Mouse (Mus musculus): ENCODE results near the gene Gli2.

Gene Gli2

DNA sequence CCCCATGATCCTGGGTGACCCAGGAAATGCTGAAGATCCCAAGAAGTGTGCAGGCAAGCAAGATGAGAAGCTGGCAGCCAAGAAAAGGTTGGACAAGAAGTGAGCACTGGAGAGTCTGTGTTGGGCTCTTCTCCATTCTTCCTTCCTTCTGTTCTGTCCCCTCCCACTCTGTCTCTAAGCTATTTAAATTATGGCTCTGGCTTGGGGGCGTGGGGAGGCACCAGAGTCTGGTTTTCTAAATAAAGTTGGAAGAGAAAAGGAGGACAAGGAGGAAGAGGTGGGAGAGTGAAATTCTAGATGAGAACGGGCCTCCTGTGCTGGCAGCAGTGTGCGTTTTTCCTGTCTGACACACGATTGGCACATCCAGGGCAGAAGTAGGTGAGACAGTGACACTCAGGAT is 243.1 kb downstream of the Gli2 start:
- no peak for DNase-seq (ENCODE audit: low read depth in 1 of 2, low spot score in 2 of 2)

DNA sequence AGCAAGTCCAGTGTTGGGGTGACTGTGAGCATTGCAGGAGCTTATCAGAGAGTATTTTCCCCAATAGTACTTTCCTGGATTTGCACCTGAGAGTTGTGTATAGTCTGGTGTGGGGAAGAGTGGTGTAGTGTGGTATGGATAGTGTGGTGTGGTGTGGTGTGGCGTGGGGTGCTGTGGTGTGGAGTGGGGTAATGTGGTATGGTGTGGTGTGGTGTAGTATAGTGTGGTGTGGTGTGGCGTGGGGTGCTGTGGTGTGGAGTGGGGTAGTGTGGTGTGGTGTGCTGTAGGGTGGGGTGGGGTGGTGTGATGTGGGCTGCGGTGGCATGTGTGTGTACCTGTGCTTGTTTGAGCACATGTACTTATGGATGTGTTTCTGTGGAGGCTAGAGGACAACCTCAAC is 246.7 kb downstream of the Gli2 start:
- no peak for DNase-seq (ENCODE audit: low read depth in 1 of 2, low spot score in 2 of 2)

DNA sequence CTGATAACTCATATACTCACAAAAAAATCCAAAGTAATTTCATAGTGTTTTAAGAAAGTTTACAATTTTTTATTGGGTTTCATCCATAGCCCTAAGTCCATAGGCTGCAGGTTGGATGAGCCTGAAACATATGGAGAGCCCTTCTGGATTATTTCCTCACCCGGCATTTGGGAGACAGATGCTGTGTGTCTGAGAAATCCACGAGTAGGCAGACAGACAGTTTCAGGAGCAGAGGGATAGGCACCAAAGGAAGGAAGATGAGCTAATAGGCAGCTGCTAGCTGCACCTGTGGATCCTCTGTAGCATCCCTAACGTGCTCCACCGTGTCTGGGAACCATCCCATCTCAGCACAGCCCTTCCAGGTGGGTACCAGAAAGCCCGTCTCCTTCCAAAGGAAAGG is 251.3 kb downstream of the Gli2 start:
- no peak for DNase-seq (ENCODE audit: low read depth in 1 of 2, low spot score in 2 of 2)

DNA sequence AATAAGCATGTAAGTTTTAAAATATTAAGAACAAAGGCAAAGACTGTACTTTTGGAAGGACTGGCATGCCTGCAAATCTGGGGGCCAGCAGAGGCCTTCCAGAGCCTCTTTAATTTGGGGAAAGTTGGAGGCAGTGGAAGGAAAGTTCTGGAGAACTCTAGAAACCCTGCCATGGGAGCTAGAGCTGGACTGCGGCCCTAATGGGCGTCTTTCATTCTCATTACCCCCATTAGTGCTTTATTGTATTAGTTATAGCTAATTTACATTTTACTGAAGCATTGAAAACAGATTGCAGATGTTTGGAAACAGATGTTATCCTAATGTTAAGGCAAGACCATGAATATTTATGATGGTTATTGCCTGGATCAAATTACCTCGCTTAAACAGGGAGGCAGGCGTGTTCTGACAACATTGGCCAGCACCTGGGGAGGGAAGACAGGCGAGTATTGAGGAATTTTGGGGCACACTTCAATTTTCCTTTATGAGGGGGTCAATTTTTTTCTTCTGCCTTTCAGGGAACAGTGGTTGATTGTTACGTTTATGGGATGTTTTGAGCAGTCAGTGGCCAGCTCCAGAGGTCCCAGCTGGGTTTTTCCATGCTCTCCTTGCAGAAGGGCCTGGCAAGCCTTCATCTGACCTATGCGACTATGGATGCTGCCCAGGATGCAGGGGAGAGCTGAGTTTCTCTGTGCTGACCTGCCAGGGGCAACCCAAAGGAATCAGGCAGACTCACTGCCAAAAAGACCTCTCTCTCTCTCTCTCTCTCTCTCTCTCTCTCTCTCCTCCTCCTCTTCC is 253.9 kb downstream of the Gli2 start:
- no peak for DNase-seq (ENCODE audit: low read depth in 1 of 2, low spot score in 2 of 2)

DNA sequence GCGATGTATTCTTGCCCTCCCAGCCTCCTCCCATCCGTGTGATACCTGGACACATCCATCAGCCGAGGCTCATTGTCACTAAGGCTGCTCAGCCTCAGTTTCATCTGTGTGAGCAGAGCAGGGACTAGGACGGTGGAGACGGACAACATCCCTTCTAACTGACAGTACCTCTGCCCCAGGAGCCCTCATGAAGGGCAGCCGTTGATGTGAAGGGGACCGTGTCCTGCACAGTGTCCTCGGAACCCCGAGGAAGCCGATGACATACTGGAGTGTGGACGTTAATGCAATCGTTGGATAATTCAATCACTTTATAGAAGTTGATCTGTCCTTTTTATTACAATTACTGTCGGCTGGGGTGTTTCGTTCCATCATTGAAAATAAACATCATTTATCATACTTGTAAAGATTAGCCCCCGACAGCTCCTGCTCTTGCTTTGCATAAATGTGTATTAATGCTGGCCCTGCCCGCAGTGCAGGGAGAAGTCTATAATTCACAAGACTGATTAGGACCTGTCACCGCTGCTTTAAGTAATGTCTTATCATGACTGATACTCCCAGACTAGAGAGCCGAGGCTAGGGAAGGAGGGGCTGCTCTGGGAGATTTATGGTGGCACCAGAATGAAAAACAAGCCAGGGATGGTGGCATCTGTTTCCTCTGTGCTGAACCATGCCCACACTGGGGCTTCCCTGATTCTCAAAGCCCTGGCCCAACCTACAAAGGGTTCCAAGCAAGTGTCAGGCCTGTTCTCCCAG is 257.8 kb downstream of the Gli2 start:
- DNase-seq (ENCODE audit: low read depth in 1 of 2, low spot score in 2 of 2), result no peak

DNA sequence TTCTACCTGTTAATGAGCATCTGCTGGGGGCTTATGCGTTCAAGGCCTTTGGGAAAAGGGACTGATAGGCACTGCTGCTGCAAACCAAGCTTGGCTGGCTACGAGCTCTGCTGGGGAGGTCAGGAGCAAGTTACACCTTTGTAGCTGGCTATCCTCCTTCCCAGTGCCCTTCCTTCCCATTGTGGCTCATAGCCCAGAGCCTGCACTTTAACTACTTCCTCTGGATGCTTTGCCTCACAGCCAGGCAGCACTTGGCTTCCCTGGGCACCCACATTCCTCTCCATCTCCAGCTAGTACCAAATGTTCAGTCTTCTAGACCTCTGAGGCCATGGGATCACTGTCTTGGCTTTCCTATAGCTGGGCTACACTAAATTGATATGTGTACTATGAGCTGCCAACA is 263.5 kb downstream of the Gli2 start:
- DNase-seq (ENCODE audit: low read depth in 1 of 2, low spot score in 2 of 2), result no peak

DNA sequence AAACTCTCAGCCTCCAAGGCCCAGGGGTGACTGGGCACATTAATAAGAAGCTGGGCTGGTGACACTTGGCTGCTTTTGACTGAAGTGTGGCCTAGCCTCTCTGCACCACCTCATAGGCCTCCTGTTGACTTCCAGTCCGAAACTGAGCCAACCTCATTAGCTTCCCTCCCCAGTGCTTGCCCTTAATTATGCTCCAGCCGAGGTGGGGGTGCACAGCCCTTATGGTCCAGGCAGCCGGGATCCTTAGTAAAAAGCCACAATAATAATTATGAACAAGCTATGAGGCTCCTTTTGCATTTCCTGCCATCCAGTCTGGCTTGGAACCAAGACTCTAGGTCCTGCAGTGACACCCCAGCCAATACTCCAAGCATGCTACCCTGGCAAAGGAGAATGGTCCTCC is 264.0 kb downstream of the Gli2 start:
- DNase-seq (ENCODE audit: low read depth in 1 of 2, low spot score in 2 of 2), result no peak

DNA sequence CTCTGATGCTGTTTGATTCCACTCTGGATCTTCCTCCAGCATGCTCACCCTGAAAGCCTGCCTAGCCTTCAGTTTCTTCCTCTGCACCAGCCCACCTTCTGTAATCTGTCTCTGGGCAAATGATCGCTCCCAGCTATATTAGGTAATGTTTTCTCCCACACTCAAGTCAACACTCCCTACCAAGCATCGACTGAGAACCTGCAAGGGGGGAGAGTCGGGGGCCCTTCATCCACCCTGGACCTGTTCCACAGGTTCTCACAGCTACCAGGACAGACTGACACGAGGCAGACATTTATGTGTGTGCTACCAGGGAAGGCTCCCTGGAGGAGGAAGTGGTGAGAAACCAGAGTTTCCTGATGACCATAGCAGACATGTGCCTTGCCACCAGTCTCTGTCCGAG is 264.6 kb downstream of the Gli2 start:
- DNase-seq (ENCODE audit: low read depth in 1 of 2, low spot score in 2 of 2), result no peak

DNA sequence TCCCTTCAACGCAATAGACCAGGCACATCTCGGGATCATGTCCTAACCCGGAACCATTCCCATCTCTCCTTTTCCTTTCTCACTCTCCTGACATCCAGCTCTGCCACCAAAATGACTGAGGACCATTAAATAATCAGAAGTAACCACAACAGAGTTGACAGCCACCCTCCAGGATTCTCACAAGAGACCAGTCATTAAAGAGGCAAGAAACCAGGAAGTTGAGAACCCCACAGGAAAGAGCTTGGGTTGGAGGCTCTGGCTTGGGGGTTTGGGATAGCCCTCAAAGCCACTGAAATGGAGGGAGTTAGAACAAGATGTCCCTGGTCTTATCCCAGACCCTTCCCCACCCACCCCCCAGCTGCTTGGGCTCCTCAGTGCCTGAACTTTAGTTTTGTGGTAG is 265.9 kb downstream of the Gli2 start:
- DNase-seq (ENCODE audit: low read depth in 1 of 2, low spot score in 2 of 2), result no peak

Data from monocyte, adult 2 months (primary cell).